Mouse (Mus musculus) regulatory T cell (primary cell): ENCODE measurements at regions not wholly inside any gene's neighbourhood (a gene's known extent, or its start where the extent isn't known, plus 50 kb on each side); places are given as distances from the start of the nearest gene placed in this dataset.

ENCODE experiments used
- in situ Hi-C: fragments of 300-600 bp; cut with MboI, MseI; formaldehyde crosslinking; loops from one replicate; pipeline ENCODE4 v1.15.1; 2025; ENCODE audit warnings: high pct_unique_total_duplicates

- in situ Hi-C loops = no loop called here
Observed at GRCm38 (mm10) chr4:64598465-64598864, 525.5 kb upstream of the Pappa start.

GRCm38 (mm10) chr4:64599222-64599621, 524.8 kb upstream of the Pappa start:
- in situ Hi-C loops = no loop called here

GRCm38 (mm10) chr4:64622771-64623170, 501.2 kb upstream of the Pappa start:
- in situ Hi-C loops = no loop called here

- in situ Hi-C loops = no loop called here
Observed at GRCm38 (mm10) chr4:64632189-64632588, 491.8 kb upstream of the Pappa start.

DNA sequence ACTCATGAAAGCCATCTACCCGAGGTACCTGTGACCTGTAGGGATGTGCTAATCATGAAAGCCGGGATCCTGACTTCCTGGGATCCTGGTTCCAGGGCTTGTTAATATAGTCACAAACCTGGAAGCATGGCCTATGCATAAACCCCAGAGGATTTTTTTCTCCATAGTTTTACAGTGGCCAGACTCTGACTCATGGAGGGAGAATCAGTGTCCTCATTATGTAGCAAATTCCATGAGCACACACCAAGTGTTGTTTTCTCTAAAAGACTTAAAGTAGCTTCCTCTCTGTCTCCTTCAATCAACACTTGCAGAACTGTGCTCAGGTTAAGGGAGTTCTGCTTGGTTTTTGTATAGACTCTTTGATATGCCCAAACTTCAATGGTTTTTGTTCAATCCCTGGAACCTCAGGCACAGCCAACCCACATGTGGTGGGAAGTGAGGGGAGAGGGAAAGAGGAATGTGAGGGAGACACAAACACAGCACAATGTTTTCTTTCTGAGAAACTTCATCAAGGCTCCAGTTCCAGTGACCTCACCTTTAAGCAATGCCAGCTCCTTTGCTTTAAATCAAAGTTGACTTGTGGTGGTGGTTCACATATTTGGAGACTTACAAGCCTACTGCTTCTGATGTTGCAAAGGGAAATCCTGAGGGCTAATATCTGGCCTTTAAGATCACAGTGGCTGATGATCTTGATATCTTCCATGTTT, 488.6 kb upstream of the Pappa start:
- in situ Hi-C loops = no loop called here

DNA sequence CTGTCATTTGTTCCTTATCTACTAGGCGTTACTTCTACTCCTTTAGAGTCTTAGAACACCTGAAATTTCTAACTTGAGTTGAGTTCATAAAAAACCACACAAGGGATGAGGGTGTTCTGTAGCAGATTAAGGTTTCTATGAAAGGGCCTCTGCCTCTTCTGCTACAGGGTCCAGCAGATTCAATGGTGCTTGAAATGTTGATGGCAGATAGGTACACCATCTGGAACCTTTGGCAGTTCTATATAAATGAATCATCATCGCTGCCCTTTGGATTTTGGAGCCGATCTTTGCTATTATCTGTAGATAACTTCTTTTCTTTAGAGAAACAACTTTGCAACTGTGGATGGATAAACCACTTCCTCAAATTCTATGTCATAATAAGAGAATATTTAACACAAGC, 483.9 kb upstream of the Pappa start:
- in situ Hi-C loops = no loop called here

GRCm38 (mm10) chr4:64640976-64641375, 483.0 kb upstream of the Pappa start:
- in situ Hi-C loops = no loop called here

GRCm38 (mm10) chr4:64645141-64645540, 478.8 kb upstream of the Pappa start:
- in situ Hi-C loops = no loop called here

DNA sequence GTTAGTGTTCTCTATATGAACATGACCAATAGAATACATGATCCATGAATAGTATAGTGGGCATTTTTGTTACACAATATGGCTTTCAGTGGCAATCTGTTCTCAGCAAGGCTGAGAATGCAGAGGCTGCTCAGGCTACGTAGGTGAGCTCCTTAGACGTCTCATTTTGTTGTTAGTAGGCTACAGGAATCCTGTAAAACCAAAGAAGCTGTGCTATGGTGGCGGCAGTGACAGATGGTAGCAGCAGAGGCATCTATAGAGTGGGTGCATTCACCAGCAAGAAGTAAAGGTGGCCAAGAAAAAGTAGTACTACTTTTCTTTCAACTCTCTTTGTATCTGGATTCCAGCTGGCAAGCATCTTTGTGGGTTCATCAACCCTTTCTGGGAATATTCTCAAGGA, 469.8 kb upstream of the Pappa start:
- in situ Hi-C loops = no loop called here

- in situ Hi-C loops = no loop called here
Observed at GRCm38 (mm10) chr4:64655534-64655933, 468.4 kb upstream of the Pappa start.

DNA sequence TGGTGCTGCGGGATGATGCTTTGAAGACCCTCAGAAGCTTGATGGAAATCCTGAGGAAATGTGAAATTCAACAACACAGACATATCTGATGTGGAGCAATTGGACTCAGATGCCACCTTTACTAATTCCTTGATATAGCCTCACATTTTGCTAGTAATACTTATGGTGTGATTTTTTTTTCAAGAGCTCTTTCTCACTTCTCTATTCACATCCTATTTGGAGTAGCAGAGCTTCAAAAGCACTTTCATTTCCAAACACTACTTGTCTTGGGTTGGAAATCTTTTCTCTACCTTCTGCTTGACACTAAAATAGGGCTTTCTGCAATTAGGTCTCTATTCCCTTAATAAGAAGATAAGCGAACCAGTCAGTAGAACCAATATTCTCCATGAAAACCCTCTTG, 460.3 kb upstream of the Pappa start:
- in situ Hi-C loops = no loop called here

DNA sequence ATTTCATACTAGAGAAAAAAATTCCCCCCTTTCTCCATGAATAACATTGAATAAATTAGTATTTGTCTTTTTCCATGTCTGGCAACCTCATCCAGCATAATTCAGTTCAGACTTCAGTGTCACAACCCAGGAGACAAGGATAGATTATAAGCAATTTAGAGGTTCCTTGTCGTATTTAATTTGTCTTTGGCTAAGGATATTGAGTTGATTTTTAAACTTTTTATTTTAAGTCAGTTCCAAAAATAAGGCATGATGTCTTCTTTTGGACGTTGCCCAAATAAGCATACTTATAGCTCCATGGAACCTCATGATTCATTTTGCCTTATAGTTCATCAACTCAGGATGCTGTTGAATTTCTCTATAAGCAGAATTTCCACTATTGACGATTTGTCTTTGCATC, 456.0 kb upstream of the Pappa start:
- in situ Hi-C loops = no loop called here

DNA sequence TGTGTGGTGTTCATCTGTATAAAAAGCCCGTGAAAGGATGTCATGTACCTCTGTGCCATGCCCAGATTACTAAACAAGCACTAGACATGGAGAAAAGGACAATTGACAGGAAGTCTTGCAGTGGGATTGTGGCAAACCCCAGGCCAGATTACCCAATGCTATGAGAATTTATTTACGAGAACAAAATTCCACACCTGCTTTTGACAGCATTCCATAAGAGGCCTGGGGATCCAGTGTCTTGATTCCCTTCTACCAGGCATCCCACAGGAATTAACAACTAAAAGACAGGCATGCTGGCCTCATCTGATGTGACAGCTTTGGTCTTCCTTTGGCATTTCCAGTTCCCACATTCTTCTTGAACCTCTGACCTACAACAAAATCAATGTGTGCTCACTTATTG, 454.3 kb upstream of the Pappa start:
- in situ Hi-C loops = no loop called here

DNA sequence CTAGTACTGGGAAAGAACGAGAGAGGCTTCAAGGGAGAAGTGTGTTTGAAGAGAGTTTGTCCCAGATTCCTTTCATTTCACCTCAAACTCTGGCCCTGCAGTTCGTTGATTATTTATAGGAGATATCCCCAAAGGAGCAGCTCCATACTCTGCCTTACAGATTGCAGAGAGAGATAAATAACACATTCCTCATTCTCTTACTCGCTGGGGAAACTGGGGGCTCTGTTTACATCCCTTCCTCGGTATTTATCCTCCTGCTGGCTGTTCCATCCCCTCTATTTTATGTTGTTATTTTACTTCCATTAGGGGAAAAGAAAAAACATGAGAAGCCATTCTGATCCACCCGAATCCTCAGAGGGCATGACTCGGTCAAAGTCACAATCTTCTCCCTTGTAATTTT, 447.5 kb upstream of the Pappa start:
- in situ Hi-C loops = no loop called here

DNA sequence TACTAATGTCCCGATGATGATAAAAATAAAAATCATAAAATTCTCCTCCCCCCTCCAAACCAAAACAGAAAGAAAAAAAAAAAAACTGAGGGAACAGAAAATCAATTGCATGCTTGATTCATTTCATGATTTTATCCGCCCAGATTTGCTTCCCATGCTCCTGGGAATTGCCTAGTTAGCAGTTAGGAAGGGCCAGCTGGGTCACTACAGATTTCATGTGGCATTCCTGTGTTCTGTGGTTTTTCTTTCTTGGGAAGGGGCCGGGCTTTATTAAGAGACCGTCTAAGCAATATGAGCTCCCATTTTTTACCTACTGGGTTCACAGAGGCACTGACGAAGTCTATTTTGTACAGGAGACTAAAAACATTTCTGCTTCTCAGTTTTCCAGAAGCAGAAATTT, 447.1 kb upstream of the Pappa start:
- in situ Hi-C loops = no loop called here

- in situ Hi-C loops = no loop called here
Observed at GRCm38 (mm10) chr4:64684654-64685053, 439.3 kb upstream of the Pappa start.

DNA sequence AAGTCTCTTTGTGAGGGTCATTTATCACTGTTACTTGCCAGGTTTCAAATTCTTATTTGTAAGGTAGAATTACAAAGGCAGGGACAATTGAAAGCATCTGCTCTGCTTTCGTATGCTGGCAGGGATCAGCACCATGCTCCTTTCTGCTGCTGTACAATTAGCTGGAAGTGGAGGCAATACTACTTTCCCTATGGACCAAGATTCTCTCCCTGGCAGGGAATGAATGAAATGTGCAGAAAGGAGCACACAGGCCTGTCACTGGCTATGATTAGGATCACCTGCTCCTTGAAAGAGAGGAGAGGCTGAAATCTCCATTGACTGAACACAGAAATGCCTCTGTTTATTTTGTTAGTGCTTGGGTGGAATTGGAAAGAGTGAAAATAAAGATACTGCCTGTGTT, 427.8 kb upstream of the Pappa start:
- in situ Hi-C loops = no loop called here

- in situ Hi-C loops = no loop called here
Observed at GRCm38 (mm10) chr4:64723296-64723695, 400.7 kb upstream of the Pappa start.

DNA sequence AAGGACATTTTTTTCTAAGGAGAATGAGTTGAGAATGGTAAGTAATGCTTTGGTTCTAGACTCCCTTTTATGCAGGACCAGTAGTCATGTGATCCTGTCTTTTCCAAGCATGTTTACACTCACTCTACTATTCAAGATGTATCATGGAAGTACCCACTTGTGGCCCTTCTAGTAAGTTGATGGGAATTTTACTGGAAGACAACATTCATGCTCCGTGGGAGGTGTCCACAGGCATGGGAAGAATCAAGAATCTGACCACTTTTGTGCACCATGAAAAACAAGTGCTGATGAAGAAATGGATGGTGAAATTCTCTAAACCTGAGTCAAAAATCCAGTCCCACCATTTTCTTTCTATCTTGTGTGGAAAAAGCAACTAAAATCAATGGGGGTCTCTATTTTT, 399.1 kb upstream of the Pappa start:
- in situ Hi-C loops = no loop called here

- in situ Hi-C loops = no loop called here
Observed at GRCm38 (mm10) chr4:64755986-64756385, 368.0 kb upstream of the Pappa start.

GRCm38 (mm10) chr4:64768610-64769009, 355.4 kb upstream of the Pappa start:
- in situ Hi-C loops = no loop called here

DNA sequence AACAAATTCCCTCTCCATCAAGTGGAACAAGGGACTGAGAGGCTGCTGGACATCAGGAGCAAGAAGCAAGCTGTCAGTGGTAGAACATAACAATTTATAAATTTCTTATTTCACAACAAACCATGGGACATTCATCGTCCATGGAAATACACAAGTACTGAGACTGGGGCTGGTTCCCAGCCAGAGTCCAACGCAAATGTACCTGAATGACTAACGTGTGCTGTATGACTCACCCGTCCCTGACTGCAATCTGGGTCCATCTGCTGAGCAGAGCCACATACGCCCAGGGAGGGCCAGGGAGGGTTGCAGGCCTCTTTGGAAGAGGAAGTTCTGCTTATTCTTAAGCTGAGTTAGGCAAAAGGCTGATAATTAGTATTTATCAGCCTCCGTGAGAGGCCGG, 320.1 kb upstream of the Pappa start:
- in situ Hi-C loops = no loop called here

GRCm38 (mm10) chr4:64804996-64805395, 319.0 kb upstream of the Pappa start:
- in situ Hi-C loops = no loop called here

- in situ Hi-C loops = no loop called here
Observed at GRCm38 (mm10) chr4:64807148-64807547, 316.8 kb upstream of the Pappa start.
